Mouse (Mus musculus) B cell, adult (primary cell): ENCODE results near the gene Stat3. TPM values are rescaled to one million over a fixed set of nuclear protein-coding genes. Genes with fewer than 3 reads are reported as not detected.

Experiments
- total RNA-seq: library from RNA; stranded (reverse); gene quantifications from 4 replicates; pipeline ENCODE4 v1.2.4, GENCODE M21; 2023; ENCODE audit not compliant: inconsistent age

Gene Stat3
- 235 to 266 TPM (median 245 TPM) in 4 replicates for total RNA-seq

GRCm38 (mm10) chr11:100939512-100940151, at the start of gene Stat3:
Stat3 (minus strand) TSS chr11:100939540.

GRCm38 (mm10) chr11:100970557-100970937, 31.2 kb upstream of the Stat3 start, which contains the start of gene Cavin1:
Cavin1 (minus strand) TSS chr11:100970887.

GRCm38 (mm10) chr11:100858935-100859578, 80.3 kb downstream of the Stat3 start, which contains the start of gene Stat5a:
Stat5a (plus strand) TSS chr11:100859351.

GRCm38 (mm10) chr11:100850038-100850777, 89.1 kb downstream of the Stat3 start, which contains the start of gene Stat5b:
Stat5b (minus strand) TSS chr11:100850724.

Other genes starting within 250 kb of the Stat3 start
- 0.24 TPM in 1 of 4 replicates, not detected in the others for gene Zfp385c, start 247.1 kb downstream of the Stat3 start, total RNA-seq
- gene Dhx58, start 235.3 kb downstream of the Stat3 start, total RNA-seq, result 18.4 to 28.4 TPM (median 20.7 TPM) in 4 replicates
- gene Kat2a, start 227.1 kb downstream of the Stat3 start, total RNA-seq, result 37.4 to 42.8 TPM (median 40.6 TPM) in 4 replicates
- gene Hspb9, start 225.7 kb downstream of the Stat3 start, total RNA-seq, result not detected in 4 replicates
- 128 to 135 TPM (median 134 TPM) in 4 replicates for gene Rab5c, start 201.3 kb downstream of the Stat3 start, total RNA-seq
- 6.4 to 8.3 TPM (median 6.9 TPM) in 4 replicates for gene Kcnh4, start 179.6 kb downstream of the Stat3 start, total RNA-seq
- gene Hcrt, start 176.6 kb downstream of the Stat3 start, total RNA-seq, result not detected in 4 replicates
- 17.9 to 27.2 TPM (median 20.3 TPM) in 4 replicates for gene Ghdc, start 168.6 kb downstream of the Stat3 start, total RNA-seq
- 63.3 to 74.4 TPM (median 69.7 TPM) in 4 replicates for gene Stat5b, start 88.8 kb downstream of the Stat3 start, total RNA-seq
- 38.6 to 43.6 TPM (median 41.8 TPM) in 4 replicates for gene Stat5a, start 80.2 kb downstream of the Stat3 start, total RNA-seq
- gene Cavin1, start 31.3 kb upstream of the Stat3 start, total RNA-seq, result 0.30 to 0.61 TPM (median 0.59 TPM) in 4 replicates
- 71.3 to 92.3 TPM (median 79.0 TPM) in 4 replicates for gene Atp6v0a1, start 69.9 kb upstream of the Stat3 start, total RNA-seq
- 14.4 to 19.4 TPM (median 17.3 TPM) in 4 replicates for gene Naglu, start 130.5 kb upstream of the Stat3 start, total RNA-seq
- gene Hsd17b1, start 138.9 kb upstream of the Stat3 start, total RNA-seq, result 1.4 to 3.2 TPM (median 2.5 TPM) in 4 replicates
- 17.2 to 20.1 TPM (median 18.2 TPM) in 4 replicates for gene Coasy, start 143.0 kb upstream of the Stat3 start, total RNA-seq
- gene Mlx, start 147.7 kb upstream of the Stat3 start, total RNA-seq, result 30.7 to 44.8 TPM (median 34.4 TPM) in 4 replicates
- 3.3 to 5.1 TPM (median 4.1 TPM) in 4 replicates for gene Psmc3ip, start 155.9 kb upstream of the Stat3 start, total RNA-seq
- gene Retreg3, start 180.4 kb upstream of the Stat3 start, total RNA-seq, result 71.0 to 73.7 TPM (median 72.2 TPM) in 4 replicates
- gene Tubg1, start 180.4 kb upstream of the Stat3 start, total RNA-seq, result 14.2 to 19.4 TPM (median 16.1 TPM) in 4 replicates
- 2.9 to 6.1 TPM (median 3.9 TPM) in 4 replicates for gene Tubg2, start 216.4 kb upstream of the Stat3 start, total RNA-seq
- gene Cntnap1, start 231.0 kb upstream of the Stat3 start, total RNA-seq, result 0.32 to 0.80 TPM (median 0.59 TPM) in 4 replicates
- gene Plekhh3, start 231.8 kb upstream of the Stat3 start, total RNA-seq, result 0.61 to 2.3 TPM (median 1.3 TPM) in 4 replicates
- gene Ccr10, start 235.9 kb upstream of the Stat3 start, total RNA-seq, result 0.60 TPM in 1 of 4 replicates, not detected in the others